Mouse (Mus musculus) cerebellum, postnatal 36 days (tissue): ENCODE results near the gene Hcrt.

Experiments used
- DNase-seq, 2 experiments: peaks; one replicate each; pipeline ENCODE4 v3.0.0; 2021 to 2022; ENCODE audit warnings: mixed read lengths in 2 of 2

The Hcrt gene

DNA sequence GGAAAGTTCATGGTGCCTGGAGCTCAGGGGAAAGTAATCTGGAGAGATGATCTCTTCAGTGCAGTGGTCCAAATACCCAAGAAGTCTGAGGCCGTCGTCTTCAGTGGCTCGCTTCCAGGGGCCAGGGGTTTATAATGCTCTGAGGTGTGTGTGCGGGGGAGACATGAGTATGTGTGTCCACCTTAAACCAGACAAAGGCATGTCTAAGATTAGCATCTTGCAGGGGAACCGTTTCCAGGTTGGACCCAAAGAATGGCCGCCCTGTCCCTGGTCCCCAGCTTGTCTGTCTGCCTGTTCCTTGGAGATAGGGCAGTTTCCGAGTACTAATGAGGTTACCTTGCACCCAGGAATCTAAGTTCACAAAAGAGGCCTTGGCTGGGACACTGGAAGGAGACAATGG is at the start of gene Hcrt:
Hcrt (minus strand) TSS at position 101 of the 400 bp plus-strand sequence.
- DNase-seq = no peak

DNA sequence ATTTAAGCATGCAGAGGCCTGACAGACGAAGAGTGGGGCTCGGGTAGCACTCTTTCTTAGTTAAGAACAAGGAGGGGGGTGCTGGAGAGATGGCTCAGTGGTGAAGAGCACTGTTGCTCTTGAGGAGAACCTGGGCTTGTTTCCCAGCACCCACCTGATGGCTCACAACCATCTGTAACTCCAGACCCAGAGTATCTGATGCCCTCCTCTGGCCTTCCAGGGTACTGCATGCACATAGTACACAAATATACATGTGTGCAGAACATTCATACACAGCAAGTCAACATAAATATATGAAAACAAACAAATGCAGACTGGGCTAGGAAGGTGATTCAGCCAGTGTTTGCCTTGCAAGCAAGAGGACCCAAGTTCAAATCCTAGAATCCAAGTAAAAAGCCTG is 48.4 kb upstream of the Hcrt start:
- DNase-seq = no peak

DNA sequence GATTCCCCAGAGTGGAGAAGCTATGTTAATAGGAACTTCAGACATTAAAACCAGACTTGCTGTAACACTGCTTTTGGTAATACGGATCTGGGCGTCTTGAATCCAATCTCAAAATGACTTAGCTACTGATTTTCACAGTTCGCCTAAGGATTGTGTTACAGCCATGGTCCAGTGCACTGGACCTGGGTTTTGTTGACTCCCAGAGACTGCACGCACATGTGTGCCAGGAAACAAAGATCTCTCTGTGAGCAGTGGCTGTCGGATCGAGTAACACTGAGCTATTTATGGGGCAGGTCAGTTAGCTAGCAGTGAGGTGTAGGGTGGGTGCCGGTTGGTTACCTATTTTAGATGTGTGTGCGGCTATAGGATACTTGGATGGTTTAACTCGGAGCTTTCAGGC is 47.8 kb upstream of the Hcrt start:
- no peak for DNase-seq

DNA sequence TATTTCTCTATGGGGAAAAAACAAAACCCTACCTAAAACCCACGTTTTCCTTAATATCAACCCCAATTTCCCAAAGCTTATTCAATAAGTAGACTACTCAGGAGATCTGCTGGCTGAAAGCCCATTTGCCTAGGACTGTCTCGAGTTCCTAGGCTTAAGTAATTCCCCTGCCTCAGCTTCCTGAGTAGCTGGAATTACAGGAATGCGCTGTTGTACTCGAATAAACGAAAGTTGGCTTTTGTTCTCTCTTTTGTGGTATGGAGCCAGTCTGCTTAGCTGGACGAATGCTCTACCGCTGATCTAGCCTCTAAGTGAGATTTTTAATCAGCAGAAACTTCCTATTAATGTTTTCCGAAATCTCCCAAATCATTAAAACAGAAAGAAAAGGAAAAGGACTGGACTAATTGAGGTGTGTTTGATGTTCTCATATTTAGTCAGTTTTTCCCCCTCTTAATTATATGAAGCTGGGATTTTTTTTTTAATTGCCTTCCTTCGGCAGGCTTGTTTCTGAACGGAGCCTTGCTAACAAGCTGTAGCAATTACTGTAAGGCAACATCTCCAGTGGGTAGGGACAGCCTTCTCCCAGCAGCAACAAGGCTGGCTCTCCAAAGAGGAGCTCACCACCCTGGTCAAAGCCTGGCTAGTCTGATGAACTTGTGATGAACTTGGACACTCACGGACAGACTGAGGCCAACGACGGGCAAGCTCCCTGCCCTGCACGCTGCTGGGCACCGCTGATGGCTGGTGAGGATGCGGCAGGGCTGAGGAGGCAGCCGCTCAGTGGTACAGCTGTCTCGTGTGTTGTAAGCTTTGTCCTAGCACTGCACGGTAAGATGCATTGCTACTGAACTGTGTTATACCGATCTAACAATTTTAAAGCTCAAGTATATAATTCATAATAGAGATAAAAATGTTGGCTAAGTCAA is 43.9 kb upstream of the Hcrt start:
- no peak for DNase-seq

DNA sequence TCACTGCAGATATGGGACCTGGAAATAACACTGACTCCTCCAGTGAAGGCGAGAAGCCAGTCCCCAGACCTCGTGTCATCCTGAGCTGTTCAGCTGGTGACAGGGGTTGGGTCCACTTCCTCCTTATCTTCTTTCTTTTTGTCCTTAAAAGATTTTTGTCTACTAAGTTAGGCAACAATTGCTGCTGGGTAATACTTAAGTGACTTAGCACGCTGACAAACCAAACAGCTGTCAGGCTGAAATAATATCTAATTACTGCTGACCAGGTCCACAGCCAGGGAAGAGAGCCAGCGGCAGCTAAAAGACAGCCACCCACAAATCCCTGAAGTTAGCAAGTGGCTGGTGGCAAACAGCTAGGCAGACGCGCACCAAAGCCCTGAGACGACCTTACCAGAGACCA is 42.8 kb upstream of the Hcrt start:
- DNase-seq = no peak

DNA sequence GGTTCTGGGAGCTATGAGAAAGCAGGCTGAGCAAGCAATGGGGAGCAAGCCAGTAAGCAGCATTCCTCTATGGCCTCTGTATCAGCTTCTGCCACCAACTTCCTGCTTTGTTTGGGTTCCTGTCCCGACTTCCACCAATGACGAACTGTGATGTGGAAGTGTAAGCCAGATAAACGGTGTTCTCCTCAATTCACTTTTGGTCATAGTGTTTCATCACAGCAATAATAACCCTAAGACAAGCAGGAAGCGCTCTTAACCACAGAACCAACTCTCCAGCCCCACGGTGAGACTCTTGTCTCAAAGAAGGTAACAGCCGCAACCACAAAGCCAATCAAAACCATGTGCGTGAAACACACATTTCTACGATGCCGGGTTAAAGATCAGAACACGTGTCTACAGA is 41.7 kb upstream of the Hcrt start:
- no peak for DNase-seq

DNA sequence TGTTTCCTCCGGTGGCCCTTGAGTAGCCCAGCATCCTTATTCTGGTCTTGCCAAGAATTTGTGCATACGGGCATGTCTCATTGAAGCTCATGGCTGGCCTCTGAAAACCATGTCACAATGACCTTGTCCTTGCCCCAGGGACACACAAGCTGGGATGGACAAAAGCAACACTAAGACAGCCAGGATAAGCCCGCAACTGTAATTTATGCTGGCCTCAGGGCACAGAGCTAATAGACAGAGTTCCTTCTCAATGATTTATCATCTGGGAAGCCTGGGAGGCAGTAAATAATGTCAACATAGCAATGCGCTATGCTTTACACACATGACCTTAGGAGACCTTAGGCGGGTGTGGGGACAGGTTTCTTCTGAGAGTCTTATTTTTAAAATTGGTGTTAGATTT is 36.7 kb upstream of the Hcrt start:
- no peak for DNase-seq

DNA sequence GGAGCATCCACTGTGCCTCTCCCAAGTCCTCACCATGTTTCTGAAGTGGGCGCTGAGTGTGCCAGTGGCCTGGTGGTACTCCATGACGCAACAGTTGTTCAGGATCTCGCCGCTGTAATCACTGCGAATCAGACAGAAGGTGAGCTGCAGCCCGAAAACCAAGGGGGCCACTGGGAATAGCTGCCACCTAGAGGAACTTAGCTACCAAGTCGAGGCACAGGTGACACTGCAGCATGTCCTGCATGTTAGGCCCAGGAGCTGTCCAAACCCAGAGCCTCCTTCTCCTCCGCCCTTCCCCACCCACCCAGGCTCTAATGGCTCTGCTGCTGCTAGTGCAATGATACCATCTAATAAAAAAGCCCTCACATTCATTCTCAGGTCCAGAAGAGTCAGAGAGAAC is 33.9 kb upstream of the Hcrt start:
- DNase-seq = no peak

DNA sequence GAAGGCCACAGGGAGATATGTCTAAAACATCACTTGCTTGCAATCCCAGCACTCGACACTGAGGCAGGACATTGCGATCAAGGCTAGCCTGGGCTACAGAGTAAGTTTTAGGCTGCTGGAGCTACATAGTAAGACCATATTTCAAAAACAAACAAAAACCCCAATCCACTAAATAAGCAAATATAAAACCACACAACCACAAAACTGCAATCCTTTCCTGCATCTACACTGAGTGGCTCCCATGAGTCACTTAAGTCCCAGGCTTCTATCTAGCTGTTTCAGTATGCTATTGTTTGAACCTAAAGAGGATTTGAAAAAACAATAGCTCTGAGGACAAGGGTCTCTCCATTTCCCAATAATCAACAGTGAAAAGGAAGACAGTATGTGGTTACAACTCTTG is 32.7 kb upstream of the Hcrt start:
- DNase-seq = no peak

DNA sequence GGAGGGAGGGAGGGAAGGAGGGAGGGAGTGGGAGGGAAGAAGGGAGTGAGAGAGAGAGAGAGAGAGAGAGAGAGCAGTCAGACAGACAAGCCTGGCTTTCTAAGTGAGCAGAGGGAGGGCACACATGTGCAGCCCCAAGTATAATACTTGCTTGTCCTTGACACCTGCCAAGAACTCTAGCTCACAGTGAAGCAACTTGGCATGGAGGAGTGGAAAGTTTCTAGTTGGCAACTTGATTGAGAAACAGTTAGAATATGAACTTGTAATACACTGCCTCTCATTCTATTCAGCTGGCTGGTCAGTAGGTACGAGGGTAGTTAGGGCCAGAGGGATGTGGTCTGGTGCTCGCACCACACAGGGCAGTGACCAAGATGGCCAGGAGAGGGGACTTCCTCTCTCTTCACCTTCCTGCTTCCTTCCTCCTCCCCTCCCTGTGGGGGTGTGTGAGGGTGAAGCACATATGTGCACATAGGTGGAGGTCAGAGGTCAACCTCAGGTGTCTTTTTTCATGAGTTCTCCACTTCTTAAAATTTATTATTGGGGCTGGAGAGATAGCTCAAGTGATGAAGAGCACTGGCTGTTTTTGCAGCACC is 28.8 kb upstream of the Hcrt start:
- DNase-seq = no peak

DNA sequence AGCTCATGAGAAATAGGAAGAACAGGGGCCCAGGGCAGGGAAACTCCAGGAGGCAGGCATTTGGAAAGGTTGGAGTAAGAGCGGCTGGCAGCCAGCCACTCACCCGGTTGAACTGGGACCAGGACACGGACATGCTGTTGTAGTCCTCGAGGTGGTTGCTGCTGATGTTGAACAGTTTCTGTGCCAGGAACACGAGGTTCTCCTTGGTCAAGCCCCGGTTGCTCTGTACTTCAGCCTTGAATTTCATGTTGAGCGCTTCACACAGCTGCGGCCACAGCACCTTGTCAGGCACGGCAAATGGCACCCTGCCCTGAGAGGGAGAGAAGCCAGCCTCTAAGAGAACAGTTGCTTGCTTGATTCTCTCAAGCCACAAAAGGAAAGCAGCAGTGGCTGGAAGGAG is 27.9 kb upstream of the Hcrt start:
- peak; percentile 68 to 73 for DNase-seq

DNA sequence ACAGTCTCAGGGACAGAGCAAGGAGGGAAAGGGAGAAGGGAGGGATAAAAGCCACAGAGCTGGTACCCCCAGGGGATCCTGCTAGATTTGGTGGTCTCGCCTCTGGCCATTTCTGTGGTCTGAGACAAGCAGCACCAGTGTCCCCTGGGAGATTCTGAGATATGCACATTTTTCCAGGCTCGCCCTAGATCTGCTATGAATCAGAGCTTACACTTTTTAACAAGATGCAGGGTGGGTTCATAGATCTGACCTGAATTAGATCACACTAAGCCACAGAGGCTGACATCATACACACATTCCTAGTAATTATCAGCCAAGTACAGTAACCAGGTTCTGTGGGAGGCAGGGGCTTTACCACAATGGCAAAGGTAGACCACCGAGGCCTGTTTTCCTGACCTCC is 27.0 kb upstream of the Hcrt start:
- no peak for DNase-seq

DNA sequence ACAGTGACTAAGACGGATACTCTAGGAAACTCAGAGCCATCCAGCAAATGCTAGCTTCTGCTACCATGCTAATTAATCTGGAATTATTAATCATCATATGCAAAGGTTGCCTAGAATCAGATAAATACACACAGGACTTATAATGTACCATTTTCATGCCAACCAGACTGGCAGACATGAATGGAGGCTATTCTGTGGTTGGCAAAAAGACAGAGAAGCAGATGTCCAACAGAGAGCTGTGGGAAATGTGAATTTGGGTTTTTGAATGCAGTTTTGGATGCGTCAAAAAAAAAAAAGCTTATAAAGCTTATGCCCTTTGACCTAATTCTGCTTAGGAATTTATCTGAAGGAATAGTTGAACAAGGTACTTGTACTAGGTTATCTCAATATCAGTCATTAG is 23.0 kb upstream of the Hcrt start:
- no peak for DNase-seq

DNA sequence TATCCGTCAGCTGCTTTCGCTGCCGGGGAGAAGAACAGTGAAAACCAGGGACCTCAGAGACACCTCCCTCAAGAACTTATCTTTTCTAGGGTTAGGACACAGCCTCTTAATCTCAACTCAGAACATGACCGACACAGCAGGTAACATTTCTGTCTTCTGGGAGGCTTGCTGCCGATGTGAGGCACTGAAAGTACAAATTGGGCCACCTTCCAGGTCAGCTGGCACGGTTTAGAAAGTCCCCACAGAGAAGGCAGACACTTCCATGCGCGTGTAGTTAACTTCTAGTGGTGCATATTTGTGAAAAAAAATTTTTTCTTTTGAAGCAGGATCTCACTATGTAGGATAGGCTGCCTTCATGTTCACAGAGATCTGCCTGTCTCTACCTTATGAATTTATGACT is 21.6 kb upstream of the Hcrt start:
- peak; percentile 50 to 51 for DNase-seq

DNA sequence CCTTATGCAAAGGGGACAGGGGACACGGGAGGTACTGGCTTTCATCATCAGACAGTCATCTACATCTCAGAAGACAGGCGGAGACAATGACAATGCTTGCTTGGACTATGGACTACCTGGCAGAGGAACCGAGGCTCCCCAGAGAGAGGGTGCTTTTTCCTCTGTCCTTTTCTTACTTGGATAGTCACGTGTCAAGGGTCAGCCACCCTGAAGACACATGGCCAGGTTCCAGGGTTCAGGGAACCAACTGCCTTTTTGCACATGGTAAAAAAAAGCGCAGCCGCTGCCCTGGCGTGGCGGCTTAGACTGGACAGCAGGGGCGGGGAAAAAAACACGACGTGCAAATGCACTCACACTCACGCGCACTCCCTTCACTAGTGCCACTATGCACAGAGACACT is 19.8 kb upstream of the Hcrt start:
- DNase-seq = no peak

DNA sequence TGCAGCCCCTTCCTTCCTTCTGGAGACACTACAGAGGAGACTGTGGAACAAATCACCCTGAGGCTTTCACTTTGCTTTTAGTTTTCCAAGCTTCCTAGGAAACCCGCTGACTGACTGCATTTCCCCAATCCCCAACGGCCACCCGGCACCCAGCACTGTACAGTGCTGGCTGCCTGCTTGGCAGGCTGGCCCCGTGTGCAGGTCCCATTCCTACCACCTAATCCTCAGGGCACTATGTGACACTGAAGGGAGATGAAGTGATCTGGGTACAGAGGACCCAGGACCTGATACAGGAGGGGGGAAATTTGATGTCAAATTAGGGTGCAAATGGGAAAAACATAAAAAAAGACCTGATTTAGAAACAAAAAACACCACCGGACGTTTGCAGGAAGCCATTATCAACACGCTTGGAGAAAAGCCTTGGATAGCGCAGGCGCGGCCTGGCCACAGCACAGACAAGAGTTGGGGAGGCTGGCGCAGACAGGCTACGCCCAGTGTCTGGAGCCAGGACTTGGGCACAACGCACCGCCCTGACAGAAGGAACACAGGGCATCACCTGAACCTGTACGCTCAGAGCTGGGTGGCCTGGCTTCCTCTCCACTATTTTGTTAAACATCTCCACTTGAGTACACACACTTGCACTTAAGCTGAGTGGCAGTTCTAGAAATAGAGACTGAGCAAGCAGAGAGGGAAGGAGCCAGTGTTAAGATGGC is 19.2 kb upstream of the Hcrt start:
- no peak for DNase-seq

DNA sequence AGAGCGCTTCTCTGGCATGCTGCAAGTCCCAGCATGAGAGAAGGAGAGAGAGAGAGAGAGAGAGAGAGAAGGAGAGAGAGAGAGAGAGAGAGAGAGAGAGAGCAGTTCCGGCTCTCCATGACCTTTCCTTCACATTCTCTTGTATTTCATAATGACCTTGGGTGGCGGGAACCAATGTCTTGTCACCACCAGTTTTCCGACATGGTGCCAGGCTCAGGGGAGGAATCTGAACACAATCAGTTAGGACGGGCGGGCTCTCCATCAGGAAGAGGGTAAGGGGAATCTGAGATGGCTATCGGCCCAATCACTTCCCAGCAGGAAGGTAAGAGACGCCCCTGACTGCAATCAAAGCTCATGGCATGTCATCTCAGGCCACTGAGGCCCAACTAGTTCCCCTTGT is 17.5 kb upstream of the Hcrt start:
- DNase-seq = no peak

DNA sequence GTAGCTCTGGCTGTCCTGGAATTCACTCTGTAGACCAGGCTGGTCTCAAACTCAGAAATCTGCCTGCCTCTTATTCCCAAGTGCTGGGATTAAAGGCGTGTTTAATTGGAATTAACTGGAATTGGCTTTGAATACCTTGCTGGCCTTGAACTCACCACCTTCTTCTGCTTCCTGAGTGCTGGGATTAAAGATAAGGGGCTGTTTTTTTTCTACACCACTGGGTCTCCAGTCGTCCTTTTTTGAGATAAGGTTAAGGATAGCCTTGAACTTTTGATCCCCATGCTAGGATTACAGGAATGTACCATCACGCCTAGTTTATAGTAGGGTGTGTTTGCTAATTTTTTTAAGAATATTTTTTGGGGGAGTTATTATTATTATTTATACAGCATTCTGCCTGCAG is 15.3 kb upstream of the Hcrt start:
- DNase-seq = no peak

DNA sequence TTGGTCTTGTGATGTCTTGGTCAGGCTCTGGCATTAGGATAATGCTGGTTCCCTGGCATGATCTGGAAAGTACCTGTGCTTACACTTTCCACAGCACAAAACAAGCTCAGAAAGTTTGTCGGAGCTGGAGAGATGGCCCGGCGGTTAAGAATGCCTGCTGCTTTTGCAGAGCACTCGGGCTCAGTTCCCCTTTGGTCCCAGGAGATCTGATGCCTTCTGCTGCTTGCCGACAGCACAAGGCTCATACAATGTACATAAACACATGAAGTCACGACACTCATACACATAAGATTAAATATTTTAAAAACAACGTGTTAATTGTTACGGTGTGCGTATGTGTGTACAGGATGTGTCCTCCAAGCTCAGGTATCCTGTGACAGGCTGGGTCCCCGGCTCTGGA is 13.2 kb upstream of the Hcrt start:
- no peak for DNase-seq

DNA sequence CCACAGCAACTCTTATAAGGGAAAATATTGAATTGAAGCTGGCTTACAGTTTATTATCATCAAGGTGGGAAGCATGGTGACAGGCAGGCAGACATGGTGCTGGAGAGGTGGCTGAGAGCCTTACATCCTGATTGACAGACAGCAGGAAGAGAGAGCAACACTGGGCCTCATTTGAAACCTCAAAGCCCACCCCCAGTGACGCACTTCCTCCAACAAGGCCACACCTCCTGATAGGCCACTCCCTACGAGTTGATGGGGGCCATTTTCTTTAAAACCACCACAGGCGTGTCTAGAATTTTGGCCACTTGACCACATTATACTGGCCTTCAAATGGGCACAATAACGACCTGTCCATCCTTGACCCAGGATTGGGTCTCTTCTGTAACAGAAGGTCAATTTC is 11.5 kb upstream of the Hcrt start:
- DNase-seq = no peak

DNA sequence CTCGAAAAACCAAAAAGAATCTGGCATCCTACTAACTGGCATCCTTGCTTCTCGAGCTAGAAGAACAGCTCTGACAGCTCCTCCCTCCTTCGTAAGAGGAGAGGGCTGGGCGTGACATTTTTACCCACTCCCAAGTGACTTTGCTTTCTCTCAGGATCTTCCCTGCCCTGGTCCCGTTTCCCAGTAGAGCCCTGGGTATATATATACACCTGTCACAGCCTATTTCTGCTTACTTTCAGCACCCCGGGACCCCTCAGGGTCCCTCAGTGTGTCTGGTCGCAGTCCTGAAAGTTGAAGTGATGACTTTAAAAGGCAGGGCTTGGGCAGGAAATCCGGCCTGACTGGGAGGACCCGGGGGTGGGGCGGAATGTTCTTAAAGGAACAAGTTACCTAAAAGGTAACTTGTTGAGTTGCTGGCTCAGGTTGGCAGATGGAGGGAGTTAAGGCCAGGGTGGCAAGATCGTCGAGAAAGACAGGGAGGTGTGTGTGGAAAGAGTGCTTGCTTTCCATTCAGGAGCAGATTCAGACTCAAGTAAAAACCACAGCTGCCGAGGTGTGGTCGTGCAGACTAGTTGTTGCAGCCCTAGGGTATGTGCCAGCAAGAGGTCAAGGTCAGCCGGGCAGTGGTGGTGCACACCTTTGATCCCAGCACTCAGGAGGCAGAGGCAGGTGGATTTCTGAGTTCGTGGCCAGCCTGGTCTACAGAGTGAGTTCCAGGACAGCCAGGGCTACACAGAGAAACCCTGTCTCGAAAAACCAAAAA is 8.1 kb upstream of the Hcrt start, which contains the start of gene Ghdc:
Ghdc (minus strand) TSS at position 312 of the 763 bp plus-strand sequence.
- peak; percentile 74 to 75 for DNase-seq

DNA sequence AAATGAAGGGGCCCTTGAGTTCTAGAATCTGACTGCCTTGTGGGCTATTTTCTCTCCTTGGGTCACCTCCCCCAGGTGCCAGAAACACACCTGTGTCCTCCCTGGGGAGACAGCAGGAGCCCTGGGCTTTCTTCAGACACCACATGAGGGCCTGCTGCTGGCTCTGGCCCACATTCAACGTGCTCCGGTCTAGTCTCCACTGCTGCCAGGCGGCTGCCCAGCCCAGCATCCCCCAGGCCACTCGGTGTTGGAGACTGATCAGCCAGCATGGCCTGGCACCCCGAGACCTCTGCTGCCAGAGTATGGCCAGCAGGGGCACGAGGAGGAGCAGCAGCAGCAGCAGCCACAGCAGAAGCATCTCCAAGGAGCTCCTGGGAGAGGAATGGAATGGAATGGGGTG is 7.2 kb upstream of the Hcrt start:
- no peak for DNase-seq

DNA sequence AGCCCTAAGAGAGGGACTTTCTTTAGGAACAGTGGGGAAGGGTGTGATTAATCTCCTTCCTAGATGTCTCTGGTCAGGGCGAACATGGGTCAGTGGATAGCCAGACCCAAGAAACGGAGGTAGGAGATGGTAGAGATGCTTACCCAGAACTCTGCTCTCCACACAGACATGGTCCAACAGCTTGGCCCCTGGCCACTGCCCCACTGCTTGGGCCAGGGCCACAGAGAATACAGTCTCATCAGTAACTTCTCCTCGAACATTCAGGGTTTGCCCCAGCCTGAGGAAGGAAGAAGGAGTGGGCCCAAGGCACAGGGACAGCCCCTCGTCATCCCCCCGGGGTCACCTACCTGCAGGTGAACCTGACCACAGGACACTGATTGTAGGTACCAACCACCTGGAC is 5.1 kb upstream of the Hcrt start:
- no peak for DNase-seq
